Mouse (Mus musculus): ENCODE data around the gene Il21. TPM values are rescaled to one million over a fixed set of nuclear protein-coding genes. Genes with fewer than 3 reads are reported as not detected.

Gene Il21
- polyA plus RNA-seq, 1 experiment from 2014 or later: not detected

- Histone ChIP-seq H3K4me2 (replicated peaks; ENCODE audit: low read depth, low read length) (peak overlapping the region; percentile 92), H3K4me1 (ENCODE audit: control insufficient read depth, insufficient read depth, low read length) (0 out of 2 replicates have a peak, but pooled peaks cover 3% of the 10 kb centered on the region), H3K36me3 (ENCODE audit: control insufficient read depth, insufficient read depth, low read length) (no peaks in the 10 kb centered on the region), H3K27ac (ENCODE audit: low read depth, low read length) (no peak overlapping the region), H3K9ac (ENCODE audit: low read depth, low read length) (peak overlapping the region; percentile 55; the same call in 1 of the 2 replicates), H3K27me3 (ENCODE audit: control insufficient read depth, insufficient read depth, low read length) (no peaks in the 10 kb centered on the region), H3K9me3 (ENCODE audit: control insufficient read depth, low read length) (no peaks in the 10 kb centered on the region), H3K4me3 (ENCODE audit: low read length) (peak overlapping the region; percentile 50)
- under 1% methylated on average over 11 of the region's 11 CpGs for WGBS
- peak; percentile 59 for ATAC-seq (ENCODE audit: low FRiP score, low TSS enrichment)
Measured at GRCm38 (mm10) chr3:37203984-37204428, 28.4 kb downstream of the Il21 start.

GRCm38 (mm10) chr3:37202856-37203255, 29.6 kb downstream of the Il21 start:
- H3K4me3 ChIP-seq (ENCODE audit: low read length): no peak overlapping the region
- no peak for ATAC-seq (ENCODE audit: low FRiP score, low TSS enrichment)
- 90% methylated on average over 7 of the region's 7 CpGs for WGBS

GRCm38 (mm10) chr3:37201122-37201916, 31.1 kb downstream of the Il21 start:
- H3K27ac ChIP-seq (ENCODE audit: low read depth, low read length): no peak overlapping the region
- no peaks in the 10 kb centered on the region for H3K9me3 ChIP-seq (ENCODE audit: control insufficient read depth, low read length)
- no peaks in the 10 kb centered on the region for H3K36me3 ChIP-seq (ENCODE audit: control insufficient read depth, insufficient read depth, low read length)
- peak; percentile 28 for ATAC-seq (ENCODE audit: low FRiP score, low TSS enrichment)
- H3K4me2 ChIP-seq (replicated peaks; ENCODE audit: low read depth, low read length): no peak overlapping the region
- no peak overlapping the region for H3K4me3 ChIP-seq (ENCODE audit: low read length)
- H3K4me1 ChIP-seq (ENCODE audit: control insufficient read depth, insufficient read depth, low read length): 0 out of 2 replicates have a peak, but pooled peaks cover 3% of the 10 kb centered on the region
- WGBS: 53% methylated on average over 6 of the region's 6 CpGs
- no peaks in the 10 kb centered on the region for H3K27me3 ChIP-seq (ENCODE audit: control insufficient read depth, insufficient read depth, low read length)
- H3K9ac ChIP-seq (ENCODE audit: low read depth, low read length): no peak overlapping the region

More at GRCm38 (mm10) chr3:37202856-37203255, 29.6 kb downstream of the Il21 start:
- H3K4me2 ChIP-seq (replicated peaks; ENCODE audit: low read depth, low read length): no peak overlapping the region
- H3K4me1 ChIP-seq (ENCODE audit: control insufficient read depth, insufficient read depth, low read length): 0 out of 2 replicates have a peak, but pooled peaks cover 3% of the 10 kb centered on the region
- H3K27me3 ChIP-seq (ENCODE audit: control insufficient read depth, insufficient read depth, low read length): no peaks in the 10 kb centered on the region
- no peak overlapping the region for H3K27ac ChIP-seq (ENCODE audit: low read depth, low read length)
- H3K9ac ChIP-seq (ENCODE audit: low read depth, low read length): no peak overlapping the region
- H3K9me3 ChIP-seq (ENCODE audit: control insufficient read depth, low read length): no peaks in the 10 kb centered on the region
- H3K36me3 ChIP-seq (ENCODE audit: control insufficient read depth, insufficient read depth, low read length): no peaks in the 10 kb centered on the region

- Histone ChIP-seq H3K27ac (ENCODE audit: low read depth, low read length) (no peak overlapping the region), H3K27me3 (ENCODE audit: control insufficient read depth, insufficient read depth, low read length) (no peaks in the 10 kb centered on the region), H3K9me3 (ENCODE audit: control insufficient read depth, low read length) (no peaks in the 10 kb centered on the region), H3K4me2 (replicated peaks; ENCODE audit: low read depth, low read length) (no peak overlapping the region), H3K9ac (ENCODE audit: low read depth, low read length) (no peak overlapping the region), H3K4me3 (ENCODE audit: low read length) (no peak overlapping the region), H3K4me1 (ENCODE audit: control insufficient read depth, insufficient read depth, low read length) (0 out of 2 replicates have a peak, but pooled peaks cover 3% of the 10 kb centered on the region), H3K36me3 (ENCODE audit: control insufficient read depth, insufficient read depth, low read length) (no peaks in the 10 kb centered on the region)
- 87% methylated on average over 5 of the region's 5 CpGs for WGBS
- no peak for ATAC-seq (ENCODE audit: low FRiP score, low TSS enrichment)
Measured at GRCm38 (mm10) chr3:37198302-37198701, 34.1 kb downstream of the Il21 start.

GRCm38 (mm10) chr3:37191953-37192352, 40.5 kb downstream of the Il21 start:
- WGBS: 49% methylated on average over 2 of the region's 2 CpGs

GRCm38 (mm10) chr3:37185534-37185933, 46.9 kb downstream of the Il21 start:
- no peaks in the 10 kb centered on the region for H3K27me3 ChIP-seq (ENCODE audit: control insufficient read depth, insufficient read depth, low read length)
- no peak overlapping the region for H3K4me2 ChIP-seq (replicated peaks; ENCODE audit: low read depth, low read length)
- WGBS: 96% methylated on average over 1 of the region's 1 CpGs
- no peak overlapping the region for H3K27ac ChIP-seq (ENCODE audit: low read depth, low read length)
- H3K4me3 ChIP-seq (ENCODE audit: low read length): no peak overlapping the region
- no peak for ATAC-seq (ENCODE audit: low FRiP score, low TSS enrichment)
- no peak overlapping the region for H3K9ac ChIP-seq (ENCODE audit: low read depth, low read length)
- no peaks in the 10 kb centered on the region for H3K36me3 ChIP-seq (ENCODE audit: control insufficient read depth, insufficient read depth, low read length)
- H3K9me3 ChIP-seq (ENCODE audit: control insufficient read depth, low read length): no peaks in the 10 kb centered on the region
- H3K4me1 ChIP-seq (ENCODE audit: control insufficient read depth, insufficient read depth, low read length): peaks cover 4% of the 10 kb centered on the region; the same call in 1 of the 2 replicates

More at GRCm38 (mm10) chr3:37191953-37192352, 40.5 kb downstream of the Il21 start:
- no peak overlapping the region for H3K4me3 ChIP-seq (ENCODE audit: low read length)
- ATAC-seq (ENCODE audit: low FRiP score, low TSS enrichment): no peak
- no peaks in the 10 kb centered on the region for H3K4me1 ChIP-seq (ENCODE audit: control insufficient read depth, insufficient read depth, low read length)
- H3K9ac ChIP-seq (ENCODE audit: low read depth, low read length): no peak overlapping the region
- H3K4me2 ChIP-seq (replicated peaks; ENCODE audit: low read depth, low read length): no peak overlapping the region
- H3K27me3 ChIP-seq (ENCODE audit: control insufficient read depth, insufficient read depth, low read length): no peaks in the 10 kb centered on the region
- no peaks in the 10 kb centered on the region for H3K36me3 ChIP-seq (ENCODE audit: control insufficient read depth, insufficient read depth, low read length)
- H3K9me3 ChIP-seq (ENCODE audit: control insufficient read depth, low read length): no peaks in the 10 kb centered on the region
- no peak overlapping the region for H3K27ac ChIP-seq (ENCODE audit: low read depth, low read length)

- peaks cover 4% of the 10 kb centered on the region; the same call in 1 of the 2 replicates for H3K4me1 ChIP-seq (ENCODE audit: control insufficient read depth, insufficient read depth, low read length)
- H3K36me3 ChIP-seq (ENCODE audit: control insufficient read depth, insufficient read depth, low read length): no peaks in the 10 kb centered on the region
- no peak overlapping the region for H3K27ac ChIP-seq (ENCODE audit: low read depth, low read length)
- H3K9ac ChIP-seq (ENCODE audit: low read depth, low read length): no peak overlapping the region
- no peaks in the 10 kb centered on the region for H3K27me3 ChIP-seq (ENCODE audit: control insufficient read depth, insufficient read depth, low read length)
- WGBS: 59% methylated on average over 16 of the region's 16 CpGs
- no peak overlapping the region for H3K4me3 ChIP-seq (ENCODE audit: low read length)
- ATAC-seq (ENCODE audit: low FRiP score, low TSS enrichment): no peak
- no peak overlapping the region for H3K4me2 ChIP-seq (replicated peaks; ENCODE audit: low read depth, low read length)
- no peaks in the 10 kb centered on the region for H3K9me3 ChIP-seq (ENCODE audit: control insufficient read depth, low read length)
Measured at GRCm38 (mm10) chr3:37182415-37183269, 49.8 kb downstream of the Il21 start.

GRCm38 (mm10) chr3:37181041-37181440, 51.4 kb downstream of the Il21 start:
- peak; percentile 72; the same call in 1 of the 2 replicates for ATAC-seq (ENCODE audit: low FRiP score, low TSS enrichment)
- H3K4me1 ChIP-seq (ENCODE audit: control insufficient read depth, insufficient read depth, low read length): peaks cover 4% of the 10 kb centered on the region; the same call in 1 of the 2 replicates
- H3K4me2 ChIP-seq (replicated peaks; ENCODE audit: low read depth, low read length): no peak overlapping the region
- no peaks in the 10 kb centered on the region for H3K9me3 ChIP-seq (ENCODE audit: control insufficient read depth, low read length)
- H3K36me3 ChIP-seq (ENCODE audit: control insufficient read depth, insufficient read depth, low read length): no peaks in the 10 kb centered on the region
- H3K27me3 ChIP-seq (ENCODE audit: control insufficient read depth, insufficient read depth, low read length): no peaks in the 10 kb centered on the region
- no peak overlapping the region for H3K4me3 ChIP-seq (ENCODE audit: low read length)
- WGBS: 23% methylated on average over 2 of the region's 2 CpGs
- H3K27ac ChIP-seq (ENCODE audit: low read depth, low read length): no peak overlapping the region
- H3K9ac ChIP-seq (ENCODE audit: low read depth, low read length): no peak overlapping the region
